In genomic region chr13:54079782-54080759, GRCm38 (mm10) we compare ENCODE assay signal across 15 mouse cellular contexts. TPM values are rescaled to one million over a fixed set of nuclear protein-coding genes. Genes with fewer than 3 reads are reported as not detected.
DNase-seq lines count a peak whose midpoint lies in the region; ATAC-seq and TF ChIP-seq lines count a peak whose summit lies in the region.
"Had no signal": no experiment of that assay in that cellular context is flagged by ENCODE, and none has a peak within 500 bp of the region (broad histone marks: within the 10 kb centered on the region; RNA-seq: fewer than 3 reads in every experiment).

No protein-coding gene starts in this region.

- no peak for ATAC-seq in heart, embryonic 13.5 days (ENCODE audit: extremely low read depth, insufficient number of reproducible peaks, low FRiP score, low TSS enrichment)
- ATAC-seq in lung, postnatal 0 days = no peak
- ATAC-seq in kidney, postnatal 0 days (replicated peaks; ENCODE audit: low FRiP score, low read depth) = no peak

- no peak for TF ChIP-seq CTCF in lung, postnatal 0 days (IDR thresholded peaks at IDR 0.05)
- TF ChIP-seq CTCF in kidney, postnatal 0 days (IDR thresholded peaks at IDR 0.05; ENCODE audit: low read depth) = no peak

- H3K27me3 ChIP-seq in heart, embryonic 13.5 days (replicated peaks) = no peaks in the 10 kb centered on the region
- no peaks in the 10 kb centered on the region for H3K27me3 ChIP-seq in heart, embryonic 10.5 days (ENCODE audit: insufficient read depth, poor library complexity, severe bottlenecking)
- no peaks in the 10 kb centered on the region for H3K27me3 ChIP-seq in lung, postnatal 0 days (replicated peaks; ENCODE audit: insufficient read depth, low read length)
- no peaks in the 10 kb centered on the region for H3K27me3 ChIP-seq in kidney, postnatal 0 days (ENCODE audit: insufficient read depth, low read length)
- H3K27me3 ChIP-seq: stomach, embryonic 15.5 days had no signal

- no peak overlapping the region for H3K9ac ChIP-seq in heart, embryonic 13.5 days
- no peak overlapping the region for H3K9ac ChIP-seq in lung, postnatal 0 days (replicated peaks; ENCODE audit: low read depth)
- no peak overlapping the region for H3K9ac ChIP-seq in kidney, postnatal 0 days (ENCODE audit: low read depth, low read length)
- H3K9ac ChIP-seq: stomach, embryonic 15.5 days had no signal

- no peak overlapping the region for H3K4me2 ChIP-seq in heart, embryonic 13.5 days
- H3K4me2 ChIP-seq in lung, postnatal 0 days (replicated peaks; ENCODE audit: low read depth, low read length) = no peak overlapping the region
- H3K4me2 ChIP-seq in kidney, postnatal 0 days (ENCODE audit: low read length) = no peak overlapping the region
- H3K4me2 ChIP-seq: stomach, embryonic 15.5 days had no signal

- H3K36me3 ChIP-seq in heart, embryonic 13.5 days = no peaks in the 10 kb centered on the region
- peaks cover 2% of the 10 kb centered on the region; the same call in 1 of the 2 replicates for H3K36me3 ChIP-seq in heart, embryonic 10.5 days
- H3K36me3 ChIP-seq in lung, postnatal 0 days (ENCODE audit: insufficient read depth, low read length) = no peaks in the 10 kb centered on the region
- H3K36me3 ChIP-seq in kidney, postnatal 0 days (ENCODE audit: insufficient read depth, low read length) = no peaks in the 10 kb centered on the region
- H3K36me3 ChIP-seq: stomach, embryonic 15.5 days had no signal

- DNase-seq in heart, embryonic 10.5 days (ENCODE audit: low spot score) = no peak
- DNase-seq in lung, postnatal 0 days (ENCODE audit: low spot score) = peak; percentile 48
- no peak for DNase-seq in lung, postnatal 14 days
- DNase-seq in kidney, postnatal 0 days (ENCODE audit: low spot score) = peak; percentile 46
- DNase-seq in T-cell, adult 2 months (ENCODE audit: low spot score) = no peak
- DNase-seq in left cerebral cortex, adult 8-10 months (ENCODE audit: low spot score in 2 of 2) = no peak
- no peak for DNase-seq in thymus, postnatal 0 days (ENCODE audit: low spot score)
- DNase-seq: adrenal gland, adult 2 months; cerebellum, adult 9-10 months; gastrocnemius, postnatal 10 days; lung, adult 2 months had no signal

- H3K4me1 ChIP-seq in heart, embryonic 13.5 days = peaks cover 67% of the 10 kb centered on the region
- peaks cover 61% of the 10 kb centered on the region for H3K4me1 ChIP-seq in heart, embryonic 10.5 days
- no peaks in the 10 kb centered on the region; the same call in 1 of the 2 replicates for H3K4me1 ChIP-seq in lung, postnatal 0 days (ENCODE audit: insufficient read depth, low read depth, low read length)
- no peaks in the 10 kb centered on the region for H3K4me1 ChIP-seq in kidney, postnatal 0 days (replicated peaks; ENCODE audit: insufficient read depth, low read length)

- no peaks in the 10 kb centered on the region for H3K9me3 ChIP-seq in heart, embryonic 13.5 days
- no peaks in the 10 kb centered on the region for H3K9me3 ChIP-seq in heart, embryonic 10.5 days
- H3K9me3 ChIP-seq in lung, postnatal 0 days (ENCODE audit: low read length) = no peaks in the 10 kb centered on the region
- H3K9me3 ChIP-seq in kidney, postnatal 0 days (replicated peaks; ENCODE audit: low read length) = no peaks in the 10 kb centered on the region
- H3K9me3 ChIP-seq: stomach, embryonic 15.5 days had no signal

- no peak for TF ChIP-seq EP300 in lung, postnatal 0 days (IDR thresholded peaks at IDR 0.05)

- H3K27ac ChIP-seq in heart, embryonic 13.5 days (replicated peaks) = peak overlapping the region; percentile 26; the same call in 1 of the 2 replicates
- no peak overlapping the region for H3K27ac ChIP-seq in heart, embryonic 10.5 days
- no peak overlapping the region for H3K27ac ChIP-seq in lung, postnatal 0 days (ENCODE audit: low read length)
- H3K27ac ChIP-seq in kidney, postnatal 0 days = no peak overlapping the region
- H3K27ac ChIP-seq: stomach, embryonic 15.5 days had no signal

- WGBS in heart, embryonic 13.5 days = 64% methylated on average over 12 of the region's 12 CpGs
- 77% methylated on average over 12 of the region's 12 CpGs for WGBS in heart, embryonic 10.5 days
- WGBS in lung, postnatal 0 days = 64% methylated on average over 12 of the region's 12 CpGs
- 64% methylated on average over 12 of the region's 12 CpGs for WGBS in kidney, postnatal 0 days

- no peak overlapping the region for H3K4me3 ChIP-seq in heart, embryonic 13.5 days
- H3K4me3 ChIP-seq in heart, embryonic 10.5 days = no peak overlapping the region
- H3K4me3 ChIP-seq in lung, postnatal 0 days (ENCODE audit: low read depth, low read length) = no peak overlapping the region
- no peak overlapping the region for H3K4me3 ChIP-seq in kidney, postnatal 0 days (replicated peaks; ENCODE audit: low read depth, low read length)
- H3K4me3 ChIP-seq: erythroblast, embryonic 14.5 days; stomach, embryonic 15.5 days had no signal

RNA-seq across cellular contexts. Expression of gene Sfxn1, which starts 8.4 kb away (rescaled TPM):
- 27.8 and 28.7 TPM in 2 replicates for polyA plus RNA-seq in heart, embryonic 13.5 days (2015; fragmentation: Nextera tagmentation; extraction: Ambion mirVana)
- polyA plus RNA-seq in heart, embryonic 10.5 days (2016; fragmentation: Nextera tagmentation; extraction: Ambion mirVana) = 36.9 and 59.4 TPM in 2 replicates
- polyA plus RNA-seq in lung, postnatal 0 days (2015; fragmentation: Nextera tagmentation; extraction: Ambion mirVana) = 18.9 and 19.1 TPM in 2 replicates
- 106 and 117 TPM in 2 replicates for polyA plus RNA-seq in kidney, postnatal 0 days (2015; fragmentation: Nextera tagmentation; extraction: Ambion mirVana)
- 10 to 100 TPM; 51.0 to 53.6 (median 52.0) TPM for total RNA-seq in left cerebral cortex, adult 8-10 months (2022)
- polyA plus RNA-seq in thymus, postnatal 0 days (2015; fragmentation: Nextera tagmentation; extraction: Ambion mirVana) = 65.8 and 66.8 TPM in 2 replicates

RNA-seq across cellular contexts. Expression of gene Drd1, which starts 24.6 kb away (rescaled TPM):
- polyA plus RNA-seq in heart, embryonic 13.5 days (2015; fragmentation: Nextera tagmentation; extraction: Ambion mirVana) = 0.04 and 0.12 TPM in 2 replicates
- 0.09 and 0.25 TPM in 2 replicates for polyA plus RNA-seq in heart, embryonic 10.5 days (2016; fragmentation: Nextera tagmentation; extraction: Ambion mirVana)
- 0.13 and 0.18 TPM in 2 replicates for polyA plus RNA-seq in lung, postnatal 0 days (2015; fragmentation: Nextera tagmentation; extraction: Ambion mirVana)
- 0.14 and 0.33 TPM in 2 replicates for polyA plus RNA-seq in kidney, postnatal 0 days (2015; fragmentation: Nextera tagmentation; extraction: Ambion mirVana)
- total RNA-seq in left cerebral cortex, adult 8-10 months (2022) = 10 to 100 TPM; 76.3 to 87.6 (median 80.8) TPM
- 0.08 and 0.10 TPM in 2 replicates for polyA plus RNA-seq in thymus, postnatal 0 days (2015; fragmentation: Nextera tagmentation; extraction: Ambion mirVana)
- total RNA-seq: monocyte, adult 5-6 weeks had no signal
- polyA plus RNA-seq: adrenal gland, adult 2 months; erythroblast, embryonic 14.5 days; lung, adult 2 months had no signal

Comparison
In these comparisons a context has a peak if more than half of its experiments do, and no peak if none do; other contexts are left out.
1. DNase-seq: peak in lung, postnatal 0 days (single experiment) and kidney, postnatal 0 days (single experiment); none in heart, embryonic 10.5 days (single experiment), lung, postnatal 14 days (single experiment), T-cell, adult 2 months (single experiment), left cerebral cortex, adult 8-10 months (0 of 2) and thymus, postnatal 0 days (single experiment).